Mouse (Mus musculus) limb, embryonic 11.5 days (tissue): ENCODE results near the gene Tmub1. TPM values are rescaled to one million over a fixed set of nuclear protein-coding genes. Genes with fewer than 3 reads are reported as not detected.

ENCODE experiments used
- ATAC-seq: fragments of 200-750 bp; cut with Nextera tagmentation; 2 replicates; pipeline ENCODE4 v1.8.0; 2017; ENCODE audit warnings: low read depth; ENCODE audit not compliant: insufficient number of reproducible peaks, low FRiP score, low TSS enrichment
- DNase-seq: peaks from one replicate; pipeline ENCODE4 v3.0.0-alpha.2; 2015; ENCODE audit warnings: low spot score
- H3K27ac ChIP-seq: fragments of 300-500 bp; sonication (generic); replicated peaks from 2 replicates; pipeline ENCODE4 v1.5.1; 2014; ENCODE audit warnings: low read depth, mild to moderate bottlenecking, low read length
- H3K27me3 ChIP-seq: fragments of 300-500 bp; sonication (generic); 2 replicates; pipeline ENCODE4 v1.6.1; 2014; ENCODE audit warnings: mild to moderate bottlenecking, low read length, mixed read lengths; ENCODE audit not compliant: control insufficient read depth, insufficient read depth
- H3K36me3 ChIP-seq: fragments of 300-500 bp; sonication (generic); 2 replicates; pipeline ENCODE4 v1.6.1; 2014; ENCODE audit warnings: mild to moderate bottlenecking, low read length, moderate library complexity, mixed read lengths; ENCODE audit not compliant: control insufficient read depth, insufficient read depth
- H3K4me1 ChIP-seq: fragments of 300-500 bp; sonication (generic); 2 replicates; pipeline ENCODE4 v1.6.1; 2014; ENCODE audit warnings: low read length, mixed read lengths; ENCODE audit not compliant: control insufficient read depth, insufficient read depth
- H3K4me2 ChIP-seq: fragments of 300-500 bp; sonication (generic); 2 replicates; pipeline ENCODE4 v1.6.1; 2014; ENCODE audit warnings: low read depth, mild to moderate bottlenecking, moderate library complexity; ENCODE audit not compliant: severe bottlenecking
- H3K4me3 ChIP-seq: fragments of 300-500 bp; sonication (generic); 2 replicates; pipeline ENCODE4 v1.5.1; 2014; ENCODE audit warnings: low read depth, low read length
- H3K9ac ChIP-seq: fragments of 300-500 bp; sonication (generic); 2 replicates; pipeline ENCODE4 v1.6.1; 2014; ENCODE audit warnings: mild to moderate bottlenecking, low read length
- H3K9me3 ChIP-seq: fragments of 300-500 bp; sonication (generic); 2 replicates; pipeline ENCODE4 v1.6.1; 2016; ENCODE audit warnings: low read length; ENCODE audit not compliant: control insufficient read depth
- WGBS: fragments of 180-500 bp; shearing (Covaris S2); extraction: QIAGEN DNeasy Blood & Tissue Kit; methylation state at CpG from one replicate; pipeline ENCODE4 v1.1.7; 2014; 5-methylcytosine and 5-hydroxymethylcytosine counted together
- polyA plus RNA-seq: library from polyadenylated mRNA; unstranded; fragments of >200 nt; fragmentation: Nextera tagmentation; extraction: Ambion mirVana; gene quantifications from 2 replicates; pipeline ENCODE4 v1.2.1, GENCODE M21; 2014

Tmub1 gene
- polyA plus RNA-seq, 1 experiment from 2014 or later = 25.4 TPM

- H3K9me3 ChIP-seq = no peaks in the 10 kb centered on the region
- H3K27me3 ChIP-seq = peaks cover 14% of the 10 kb centered on the region; the same call in 1 of the 2 replicates
- H3K9ac ChIP-seq = no peak overlapping the region
- ATAC-seq (peak; percentile 27; the same call in 1 of the 2 replicates), DNase-seq (no peak)
- peak overlapping the region; percentile 96 for H3K4me2 ChIP-seq
- 0 out of 2 replicates have a peak overlapping the region, but pooled peaks have one; percentile 47 for H3K27ac ChIP-seq
- peaks cover 36% of the 10 kb centered on the region for H3K4me1 ChIP-seq
- WGBS = 11% methylated on average over 7 of the region's 7 CpGs
- H3K36me3 ChIP-seq = peaks cover 13% of the 10 kb centered on the region
- H3K4me3 ChIP-seq = no peak overlapping the region
Measured at GRCm38 (mm10) chr5:24472884-24473619, 25.4 kb upstream of the Tmub1 start.

DNA sequence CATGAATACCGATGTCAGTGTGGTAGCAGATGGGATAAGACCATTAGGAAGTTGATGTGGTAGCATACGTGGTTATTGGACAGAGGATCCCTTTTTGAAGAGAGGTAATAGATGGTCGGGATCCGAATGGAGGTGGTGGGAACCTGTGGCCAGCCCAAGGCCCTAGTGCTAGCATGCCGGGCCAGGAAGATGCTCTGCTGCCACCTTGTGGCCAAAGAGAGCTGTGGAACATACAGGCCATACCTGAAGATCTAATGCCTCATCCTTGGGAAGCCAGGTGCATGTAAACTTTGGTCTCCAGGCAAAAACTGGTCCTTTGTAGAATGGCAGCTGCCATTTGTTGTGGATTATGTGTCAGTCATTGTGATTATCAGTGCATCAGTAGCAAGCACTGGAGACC, 22.9 kb upstream of the Tmub1 start:
- ATAC-seq = 0 out of 2 replicates have a peak, but pooled peaks have one; percentile 38
- Histone ChIP-seq H3K36me3 (peaks cover 2% of the 10 kb centered on the region), H3K4me3 (no peak overlapping the region), H3K4me2 (no peak overlapping the region), H3K9me3 (no peaks in the 10 kb centered on the region), H3K27ac (no peak overlapping the region), H3K4me1 (peaks cover 33% of the 10 kb centered on the region), H3K27me3 (peaks cover 13% of the 10 kb centered on the region; the same call in 1 of the 2 replicates), H3K9ac (no peak overlapping the region)
- 12% methylated on average over 5 of the region's 5 CpGs for WGBS
- peak; percentile 89 for DNase-seq

- H3K36me3 ChIP-seq = no peaks in the 10 kb centered on the region
- ATAC-seq = no peak
- 77% methylated on average over 12 of the region's 12 CpGs for WGBS
Measured at GRCm38 (mm10) chr5:24466762-24467161, 19.1 kb upstream of the Tmub1 start.

DNA sequence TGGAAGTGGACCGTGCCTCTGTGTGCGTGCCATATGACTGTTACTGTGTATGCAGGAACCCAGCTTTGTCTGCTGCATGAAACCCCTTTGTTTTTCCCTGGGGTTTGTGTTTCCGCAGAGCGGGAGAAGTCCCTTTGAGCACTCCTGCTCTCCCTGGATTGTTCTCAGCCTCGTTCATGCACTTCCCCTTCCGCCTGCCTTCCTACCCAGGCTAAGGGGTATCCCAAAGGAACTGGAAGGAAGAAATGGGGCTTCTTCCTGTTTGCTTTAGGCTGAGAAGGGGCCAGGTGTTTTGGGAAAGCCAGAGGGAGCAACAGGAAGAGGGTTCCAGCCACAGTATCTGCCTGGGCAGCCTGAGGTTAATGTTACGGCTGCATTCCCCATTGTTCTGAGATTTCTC, 8.0 kb upstream of the Tmub1 start:
- Histone ChIP-seq H3K4me1 (peaks cover 17% of the 10 kb centered on the region), H3K9me3 (no peaks in the 10 kb centered on the region), H3K4me2 (no peak overlapping the region), H3K9ac (no peak overlapping the region), H3K27ac (no peak overlapping the region), H3K27me3 (no peaks in the 10 kb centered on the region), H3K4me3 (no peak overlapping the region), H3K36me3 (peaks cover 2% of the 10 kb centered on the region; the same call in 1 of the 2 replicates)
- ATAC-seq (no peak), DNase-seq (no peak)
- WGBS = 83% methylated on average over 7 of the region's 7 CpGs

More at GRCm38 (mm10) chr5:24466762-24467161, 19.1 kb upstream of the Tmub1 start:
- Histone ChIP-seq H3K27me3 (no peaks in the 10 kb centered on the region), H3K4me3 (no peak overlapping the region), H3K9me3 (no peaks in the 10 kb centered on the region), H3K4me1 (no peaks in the 10 kb centered on the region), H3K9ac (no peak overlapping the region), H3K27ac (no peak overlapping the region), H3K4me2 (no peak overlapping the region)
- no peak for DNase-seq

DNA sequence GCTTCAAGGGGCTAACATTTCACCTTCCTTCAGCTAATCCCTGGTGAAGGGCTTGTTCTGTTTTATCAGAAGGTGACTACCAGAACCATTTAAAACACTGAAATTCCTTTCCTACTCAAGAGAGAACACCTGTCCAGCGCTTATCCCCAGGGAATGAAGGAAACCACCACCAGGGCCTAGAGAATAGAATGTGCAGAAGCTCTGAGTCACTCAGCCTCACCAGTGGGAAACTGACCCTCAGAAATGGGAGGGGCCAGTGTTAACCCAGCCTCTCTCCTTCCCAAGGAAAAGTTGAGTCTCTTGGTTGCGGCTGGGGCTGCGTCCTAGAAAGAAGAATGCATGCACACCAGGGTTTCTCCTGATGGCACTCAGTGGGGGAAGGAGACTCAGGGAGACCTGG, 7.4 kb upstream of the Tmub1 start:
- WGBS = 76% methylated on average over 3 of the region's 3 CpGs
- Histone ChIP-seq H3K27me3 (no peaks in the 10 kb centered on the region), H3K4me3 (no peak overlapping the region), H3K27ac (no peak overlapping the region), H3K36me3 (peaks cover 2% of the 10 kb centered on the region; the same call in 1 of the 2 replicates), H3K9ac (no peak overlapping the region), H3K9me3 (no peaks in the 10 kb centered on the region), H3K4me1 (peaks cover 17% of the 10 kb centered on the region), H3K4me2 (no peak overlapping the region)
- DNase-seq (no peak), ATAC-seq (no peak)

- DNase-seq = no peak
- H3K27ac ChIP-seq = no peak overlapping the region
- no peak for ATAC-seq
- H3K9ac ChIP-seq = no peak overlapping the region
- no peaks in the 10 kb centered on the region for H3K9me3 ChIP-seq
- H3K4me1 ChIP-seq = peaks cover 17% of the 10 kb centered on the region
- H3K4me2 ChIP-seq = peak overlapping the region; percentile 99
- no peaks in the 10 kb centered on the region for H3K27me3 ChIP-seq
- 0 out of 2 replicates have a peak overlapping the region, but pooled peaks have one; percentile 86 for H3K4me3 ChIP-seq
- H3K36me3 ChIP-seq = peaks cover 2% of the 10 kb centered on the region; the same call in 1 of the 2 replicates
- 13% methylated on average over 2 of the region's 2 CpGs for WGBS
Measured at GRCm38 (mm10) chr5:24453985-24454303, 6.3 kb upstream of the Tmub1 start.

DNA sequence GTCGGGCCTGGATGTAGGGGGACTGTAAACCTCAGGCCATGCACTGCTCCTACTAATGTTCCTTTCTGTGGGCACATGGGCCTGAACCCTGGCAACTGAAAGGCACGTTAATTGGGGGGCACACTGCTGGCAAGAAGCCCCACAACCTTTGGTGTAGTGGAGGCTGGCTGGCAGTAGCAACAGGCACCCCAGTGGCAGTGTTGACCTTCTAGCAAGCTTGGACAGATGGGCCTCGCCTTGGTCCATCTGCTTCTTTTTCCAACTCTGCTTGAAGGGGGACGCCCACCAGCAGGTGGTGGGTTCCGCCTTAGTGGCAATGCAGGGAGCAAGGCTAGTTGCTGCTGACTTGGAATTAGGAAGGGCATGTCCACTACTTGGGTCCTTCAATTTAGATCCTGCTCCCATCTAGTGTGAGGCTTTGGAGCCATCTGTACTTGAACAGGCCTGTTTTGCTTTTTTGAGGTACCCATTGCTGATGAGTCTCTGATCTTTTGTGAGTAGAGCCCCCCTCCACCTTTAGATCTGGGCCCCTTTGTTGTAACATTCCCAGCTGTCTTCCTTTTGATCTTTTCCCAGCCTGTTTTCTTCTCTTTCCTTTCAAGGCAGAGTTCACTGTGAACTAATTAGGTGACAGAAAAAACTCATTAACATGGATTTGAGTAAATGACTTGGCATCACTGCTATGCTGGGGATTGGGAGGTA, 5.8 kb upstream of the Tmub1 start:
- WGBS = 5% methylated on average over 5 of the region's 5 CpGs
- no peak for ATAC-seq
- H3K27ac ChIP-seq = no peak overlapping the region

GRCm38 (mm10) chr5:24452691-24453233, 5.1 kb upstream of the Tmub1 start:
- Histone ChIP-seq H3K27ac (0 out of 2 replicates have a peak overlapping the region, but pooled peaks have one; percentile 86), H3K9me3 (no peaks in the 10 kb centered on the region), H3K36me3 (peaks cover 2% of the 10 kb centered on the region; the same call in 1 of the 2 replicates), H3K4me1 (peaks cover 20% of the 10 kb centered on the region), H3K27me3 (no peaks in the 10 kb centered on the region), H3K4me3 (peak overlapping the region; percentile 86), H3K9ac (peak overlapping the region; percentile 91), H3K4me2 (peak overlapping the region; percentile 99)
- WGBS = under 1% methylated on average over 29 of the region's 29 CpGs
- peak; percentile 31 for ATAC-seq
- DNase-seq = peak; percentile 46

More for the DNA sequence above, 5.8 kb upstream of the Tmub1 start:
- peak; percentile 31 for DNase-seq
- Histone ChIP-seq H3K27me3 (no peaks in the 10 kb centered on the region), H3K4me1 (peaks cover 17% of the 10 kb centered on the region), H3K9ac (peak overlapping the region; percentile 91), H3K36me3 (peaks cover 2% of the 10 kb centered on the region; the same call in 1 of the 2 replicates), H3K9me3 (no peaks in the 10 kb centered on the region), H3K4me3 (peak overlapping the region; percentile 86), H3K4me2 (peak overlapping the region; percentile 99)
